Mouse (Mus musculus): ENCODE measurements around the gene Apoa2. TPM values are rescaled to one million over a fixed set of nuclear protein-coding genes. Genes with fewer than 3 reads are reported as not detected.
"Not testable (repeated sequence)": the region's sequence is repeated elsewhere in the genome, so short reads cannot be mapped to it uniquely, and the experiment has no call there.

Gene Apoa2
- polyA plus RNA-seq, 1 experiment from 2014 or later, result 2.3 TPM

- not testable (repeated sequence) for H3K4me3 ChIP-seq (replicated peaks; ENCODE audit: low read length); ATAC-seq; H3K27ac ChIP-seq (ENCODE audit: low read length); H3K9ac ChIP-seq (replicated peaks; ENCODE audit: low read depth, low read length); H3K27me3 ChIP-seq (replicated peaks; ENCODE audit: control insufficient read depth, insufficient read depth, low read length); H3K4me2 ChIP-seq (ENCODE audit: low read length); H3K9me3 ChIP-seq (ENCODE audit: control insufficient read depth, low read length)
- Histone ChIP-seq H3K36me3 (ENCODE audit: control insufficient read depth, insufficient read depth) (peaks cover 18% of the 10 kb centered on the region), H3K4me1 (replicated peaks; ENCODE audit: control insufficient read depth, insufficient read depth, low read length) (peaks cover 10% of the 10 kb centered on the region)
- WGBS, result 79% methylated on average over 12 of the region's 12 CpGs
Measured at GRCm38 (mm10) chr1:171241952-171242351, 17.1 kb downstream of the Apoa2 start.

DNA sequence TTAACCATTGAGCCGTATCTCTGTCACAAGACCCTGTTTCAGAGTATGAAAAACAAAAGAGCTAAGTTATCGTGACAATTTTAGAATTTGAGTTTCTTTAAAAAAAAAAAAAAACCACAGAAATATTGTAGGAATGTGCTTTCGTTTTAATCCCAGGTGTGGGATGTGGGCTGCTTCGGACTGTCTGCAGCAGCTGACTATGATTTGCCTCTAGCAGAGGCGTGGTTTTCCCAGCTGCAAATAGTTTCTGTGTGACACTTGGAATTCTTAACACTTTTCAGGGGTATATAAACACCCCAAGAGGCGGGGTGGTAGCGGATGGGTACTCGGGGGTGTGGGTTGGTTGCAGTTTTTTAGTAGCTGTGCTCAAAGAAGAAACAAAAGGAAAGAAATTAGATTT is 20.5 kb downstream of the Apoa2 start:
- H3K9ac ChIP-seq (replicated peaks; ENCODE audit: low read depth, low read length), result no peak overlapping the region
- H3K36me3 ChIP-seq (ENCODE audit: control insufficient read depth, insufficient read depth), result no peaks in the 10 kb centered on the region
- H3K27me3 ChIP-seq (replicated peaks; ENCODE audit: control insufficient read depth, insufficient read depth, low read length), result no peaks in the 10 kb centered on the region
- ATAC-seq, result no peak
- peaks cover 28% of the 10 kb centered on the region for H3K4me1 ChIP-seq (replicated peaks; ENCODE audit: control insufficient read depth, insufficient read depth, low read length)
- H3K9me3 ChIP-seq (ENCODE audit: control insufficient read depth, low read length), result no peaks in the 10 kb centered on the region
- no peak overlapping the region for H3K4me2 ChIP-seq (ENCODE audit: low read length)
- H3K4me3 ChIP-seq (replicated peaks; ENCODE audit: low read length), result no peak overlapping the region
- H3K27ac ChIP-seq (ENCODE audit: low read length), result no peak overlapping the region
- 93% methylated on average over 8 of the region's 8 CpGs for WGBS

GRCm38 (mm10) chr1:171246709-171247452 is 22.0 kb downstream of the Apoa2 start:
- peak; percentile 93 for ATAC-seq
- Histone ChIP-seq H3K4me1 (replicated peaks; ENCODE audit: control insufficient read depth, insufficient read depth, low read length) (peaks cover 44% of the 10 kb centered on the region), H3K27ac (ENCODE audit: low read length) (peak overlapping the region; percentile 72), H3K27me3 (replicated peaks; ENCODE audit: control insufficient read depth, insufficient read depth, low read length) (no peaks in the 10 kb centered on the region), H3K4me3 (replicated peaks; ENCODE audit: low read length) (peak overlapping the region; percentile 67), H3K36me3 (ENCODE audit: control insufficient read depth, insufficient read depth) (no peaks in the 10 kb centered on the region), H3K4me2 (ENCODE audit: low read length) (peak overlapping the region; percentile 79), H3K9ac (replicated peaks; ENCODE audit: low read depth, low read length) (peak overlapping the region; percentile 82), H3K9me3 (ENCODE audit: control insufficient read depth, low read length) (no peaks in the 10 kb centered on the region)
- under 1% methylated on average over 41 of the region's 41 CpGs for WGBS

DNA sequence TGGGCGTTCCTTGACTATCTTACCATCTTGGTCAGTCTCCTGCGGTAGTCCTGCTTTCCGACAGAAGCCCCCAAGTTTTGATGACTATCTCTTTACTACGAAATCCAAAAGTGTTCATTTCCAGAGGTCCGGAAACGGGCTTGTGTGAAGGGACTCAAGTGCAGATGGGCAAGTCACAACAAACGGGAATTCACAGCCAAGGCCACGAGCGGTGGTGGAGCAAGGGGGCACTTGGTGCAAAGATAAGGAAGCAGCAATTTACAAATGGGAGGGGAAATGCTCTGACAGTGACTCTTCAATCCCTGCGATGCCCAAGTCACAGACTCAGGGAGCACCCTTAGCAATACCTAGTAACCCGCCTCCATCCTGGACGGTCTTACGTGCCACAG is 22.6 kb downstream of the Apoa2 start:
- no peaks in the 10 kb centered on the region for H3K9me3 ChIP-seq (ENCODE audit: control insufficient read depth, low read length)
- 12% methylated on average over 13 of the region's 13 CpGs for WGBS
- H3K4me2 ChIP-seq (ENCODE audit: low read length), result peak overlapping the region; percentile 56
- peaks cover 49% of the 10 kb centered on the region for H3K4me1 ChIP-seq (replicated peaks; ENCODE audit: control insufficient read depth, insufficient read depth, low read length)
- ATAC-seq, result 0 out of 2 replicates have a peak, but pooled peaks have one; percentile 6
- H3K9ac ChIP-seq (replicated peaks; ENCODE audit: low read depth, low read length), result peak overlapping the region; percentile 42
- H3K36me3 ChIP-seq (ENCODE audit: control insufficient read depth, insufficient read depth), result no peaks in the 10 kb centered on the region
- H3K27ac ChIP-seq (ENCODE audit: low read length), result peak overlapping the region; percentile 72
- peak overlapping the region; percentile 67 for H3K4me3 ChIP-seq (replicated peaks; ENCODE audit: low read length)
- H3K27me3 ChIP-seq (replicated peaks; ENCODE audit: control insufficient read depth, insufficient read depth, low read length), result no peaks in the 10 kb centered on the region

- Histone ChIP-seq H3K9me3 (ENCODE audit: control insufficient read depth, low read length) (no peaks in the 10 kb centered on the region), H3K4me1 (replicated peaks; ENCODE audit: control insufficient read depth, insufficient read depth, low read length) (peaks cover 51% of the 10 kb centered on the region), H3K9ac (replicated peaks; ENCODE audit: low read depth, low read length) (0 out of 2 replicates have a peak overlapping the region, but pooled peaks have one; percentile 1), H3K27ac (ENCODE audit: low read length) (peak overlapping the region; percentile 72), H3K27me3 (replicated peaks; ENCODE audit: control insufficient read depth, insufficient read depth, low read length) (no peaks in the 10 kb centered on the region), H3K36me3 (ENCODE audit: control insufficient read depth, insufficient read depth) (no peaks in the 10 kb centered on the region), H3K4me3 (replicated peaks; ENCODE audit: low read length) (no peak overlapping the region), H3K4me2 (ENCODE audit: low read length) (peak overlapping the region; percentile 56; the same call in 1 of the 2 replicates)
- no peak for ATAC-seq
- WGBS, result 29% methylated on average over 4 of the region's 4 CpGs
Measured at GRCm38 (mm10) chr1:171247916-171248315, 23.1 kb downstream of the Apoa2 start.

- Histone ChIP-seq H3K27ac (ENCODE audit: low read length) (no peak overlapping the region), H3K9me3 (ENCODE audit: control insufficient read depth, low read length) (no peaks in the 10 kb centered on the region), H3K27me3 (replicated peaks; ENCODE audit: control insufficient read depth, insufficient read depth, low read length) (no peaks in the 10 kb centered on the region), H3K4me2 (ENCODE audit: low read length) (no peak overlapping the region), H3K4me3 (replicated peaks; ENCODE audit: low read length) (no peak overlapping the region), H3K36me3 (ENCODE audit: control insufficient read depth, insufficient read depth) (no peaks in the 10 kb centered on the region), H3K4me1 (replicated peaks; ENCODE audit: control insufficient read depth, insufficient read depth, low read length) (peaks cover 51% of the 10 kb centered on the region), H3K9ac (replicated peaks; ENCODE audit: low read depth, low read length) (no peak overlapping the region)
- 47% methylated on average over 3 of the region's 3 CpGs for WGBS
- ATAC-seq, result no peak
Measured at GRCm38 (mm10) chr1:171248386-171249226, 23.8 kb downstream of the Apoa2 start.

DNA sequence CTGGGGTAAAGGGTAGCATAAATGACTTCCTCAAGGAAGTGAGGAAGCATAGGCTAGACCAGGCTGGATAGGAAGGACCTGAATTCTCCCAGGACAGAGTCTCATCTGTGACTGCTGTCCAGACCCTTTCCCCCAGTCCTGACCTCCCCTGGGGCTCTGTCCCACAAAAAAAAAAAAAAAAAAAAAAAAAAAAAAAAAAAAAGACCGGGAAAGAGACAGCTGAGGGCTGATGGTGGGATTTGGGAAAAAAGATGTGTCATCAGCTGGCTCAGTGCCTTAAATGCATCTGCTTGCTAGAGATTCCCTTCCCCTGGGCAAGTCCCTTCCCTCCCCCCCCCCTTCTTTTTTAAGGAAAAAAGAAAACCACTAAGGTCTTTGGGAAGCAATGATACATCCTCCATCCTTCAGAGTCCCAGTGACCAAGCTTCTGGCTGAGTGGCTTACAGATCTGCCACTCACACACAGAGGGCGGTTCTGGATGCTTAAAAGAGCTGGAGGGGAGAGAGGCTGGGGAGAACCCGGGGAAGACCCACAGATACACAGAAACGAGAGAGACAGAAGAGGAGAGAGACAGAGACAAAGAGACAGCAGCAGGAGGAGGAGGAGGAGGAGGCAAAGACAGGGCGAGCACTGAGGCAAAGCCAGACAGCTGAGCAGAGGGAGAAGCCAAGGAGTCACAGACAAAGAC is 25.2 kb downstream of the Apoa2 start, which contains the start of gene Adamts4:
TSS of gene Adamts4 (plus strand) at position 509 of the 688 bp plus-strand sequence.
- Histone ChIP-seq H3K27ac (ENCODE audit: low read length) (peak within 1 kb of the TSS; percentile 74), H3K27me3 (replicated peaks; ENCODE audit: control insufficient read depth, insufficient read depth, low read length) (no peaks in the 10 kb centered on the region), H3K4me2 (ENCODE audit: low read length) (peak within 1 kb of the TSS; percentile 60), H3K36me3 (ENCODE audit: control insufficient read depth, insufficient read depth) (no peaks in the 10 kb centered on the region), H3K9me3 (ENCODE audit: control insufficient read depth, low read length) (no peaks in the 10 kb centered on the region), H3K4me3 (replicated peaks; ENCODE audit: low read length) (peak within 1 kb of the TSS; percentile 35), H3K4me1 (replicated peaks; ENCODE audit: control insufficient read depth, insufficient read depth, low read length) (peaks cover 51% of the 10 kb centered on the region), H3K9ac (replicated peaks; ENCODE audit: low read depth, low read length) (peak within 1 kb of the TSS; percentile 57)
- ATAC-seq, result peak; percentile 36
- 2% methylated on average over 5 of the region's 5 CpGs for WGBS

DNA sequence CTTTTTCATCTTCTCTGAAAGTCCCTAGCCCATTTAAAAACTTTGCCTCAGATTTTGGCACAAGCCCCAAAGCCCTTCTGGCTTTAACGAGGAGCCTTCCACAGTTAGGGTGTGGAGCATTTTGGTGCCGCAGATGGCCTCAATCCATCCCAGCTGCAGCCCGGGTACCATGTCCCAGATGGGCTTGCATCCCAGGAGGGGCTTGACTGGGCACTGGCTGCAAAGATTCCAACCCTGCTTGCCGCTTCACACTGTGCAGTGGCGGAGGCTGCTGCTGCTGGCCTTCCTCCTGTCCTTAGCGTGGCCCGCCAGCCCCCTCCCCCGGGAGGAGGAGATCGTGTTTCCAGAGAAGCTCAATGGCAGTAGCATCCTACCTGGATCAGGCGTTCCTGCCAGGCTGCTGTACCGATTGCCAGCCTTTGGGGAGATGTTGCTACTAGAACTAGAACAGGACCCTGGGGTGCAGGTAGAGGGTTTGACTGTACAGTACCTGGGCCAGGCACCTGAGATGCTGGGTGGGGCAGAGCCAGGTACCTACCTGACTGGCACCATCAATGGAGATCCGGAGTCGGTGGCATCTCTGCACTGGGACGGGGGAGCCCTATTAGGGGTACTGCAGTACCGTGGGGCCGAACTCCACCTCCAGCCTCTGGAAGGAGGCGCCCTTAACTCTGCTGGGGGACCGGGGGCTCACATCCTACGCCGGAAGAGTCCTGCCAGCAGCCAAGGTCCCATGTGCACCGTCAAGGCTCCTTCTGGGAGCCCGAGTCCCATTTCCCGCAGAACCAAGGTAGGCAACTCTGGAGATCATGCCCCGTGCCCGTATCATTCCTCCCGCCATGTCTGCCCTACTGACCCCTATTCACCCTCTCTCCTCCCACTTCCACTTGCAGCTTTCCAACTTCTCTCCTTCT is 26.1 kb downstream of the Apoa2 start, which contains the start of gene Ndufs2:
TSS of gene Ndufs2 (minus strand) at position 709 of the 914 bp plus-strand sequence.
- Histone ChIP-seq H3K4me1 (replicated peaks; ENCODE audit: control insufficient read depth, insufficient read depth, low read length) (peaks cover 47% of the 10 kb centered on the region), H3K27me3 (replicated peaks; ENCODE audit: control insufficient read depth, insufficient read depth, low read length) (no peaks in the 10 kb centered on the region), H3K9ac (replicated peaks; ENCODE audit: low read depth, low read length) (peak within 1 kb of the TSS; percentile 57), H3K4me3 (replicated peaks; ENCODE audit: low read length) (peak within 1 kb of the TSS; percentile 35), H3K36me3 (ENCODE audit: control insufficient read depth, insufficient read depth) (no peaks in the 10 kb centered on the region), H3K9me3 (ENCODE audit: control insufficient read depth, low read length) (no peaks in the 10 kb centered on the region), H3K4me2 (ENCODE audit: low read length) (peak within 1 kb of the TSS; percentile 60), H3K27ac (ENCODE audit: low read length) (peak within 1 kb of the TSS; percentile 74)
- ATAC-seq, result peak; percentile 36
- WGBS, result 15% methylated on average over 26 of the region's 26 CpGs

All from forebrain, embryonic 16.5 days (tissue).